Mouse (Mus musculus) intestine, postnatal 0 days (tissue): ENCODE data around the gene Slc5a3. TPM values are rescaled to one million over a fixed set of nuclear protein-coding genes. Genes with fewer than 3 reads are reported as not detected.
A peak's percentile ranks its signal among the peaks of the same experiment; 100 is the strongest.

Experiments used
- ATAC-seq: fragments of 200-750 bp; cut with Nextera tagmentation; 2 replicates; pipeline ENCODE4 v1.8.0; 2017; ENCODE audit warnings: mild to moderate bottlenecking, moderate TSS enrichment, moderate library complexity
- H3K27ac ChIP-seq: fragments of 300-500 bp; sonication (generic); 2 replicates; pipeline ENCODE4 v1.5.1; 2014; ENCODE audit warnings: mild to moderate bottlenecking, low read depth, low read length, moderate library complexity
- H3K27me3 ChIP-seq: fragments of 300-500 bp; sonication (generic); replicated peaks from 2 replicates; pipeline ENCODE4 v1.6.1; 2014; ENCODE audit warnings: low read length, mixed read lengths; ENCODE audit not compliant: control insufficient read depth, insufficient read depth
- H3K36me3 ChIP-seq: fragments of 300-500 bp; sonication (generic); 2 replicates; pipeline ENCODE4 v1.6.1; 2014; ENCODE audit warnings: mild to moderate bottlenecking, moderate library complexity; ENCODE audit not compliant: control insufficient read depth, insufficient read depth
- H3K4me1 ChIP-seq: fragments of 300-500 bp; sonication (generic); replicated peaks from 2 replicates; pipeline ENCODE4 v1.6.1; 2014; ENCODE audit warnings: antibody characterized with exemption, low read length, mixed read lengths; ENCODE audit not compliant: control insufficient read depth, insufficient read depth
- H3K4me2 ChIP-seq: fragments of 300-500 bp; sonication (generic); replicated peaks from 2 replicates; pipeline ENCODE4 v1.6.1; 2014; ENCODE audit warnings: low read depth, mild to moderate bottlenecking, moderate library complexity
- H3K4me3 ChIP-seq: fragments of 300-500 bp; sonication (generic); 2 replicates; pipeline ENCODE4 v1.5.1; 2014; ENCODE audit warnings: low read depth, low read length
- H3K9ac ChIP-seq: fragments of 300-500 bp; sonication (generic); 2 replicates; pipeline ENCODE4 v1.6.1; 2014; ENCODE audit warnings: mild to moderate bottlenecking, low read depth, low read length
- H3K9me3 ChIP-seq: fragments of 300-500 bp; sonication (generic); 2 replicates; pipeline ENCODE4 v1.6.1; 2016; ENCODE audit warnings: mixed run types; ENCODE audit not compliant: control insufficient read depth
- CTCF ChIP-seq: sonication (generic); IDR thresholded peaks from 2 replicates; pipeline ENCODE4 v1.5.1; 2016; ENCODE audit warnings: low read depth, mild to moderate bottlenecking, control low read depth, antibody characterized with exemption, moderate library complexity
- WGBS: fragments of 180-500 bp; shearing (Covaris S2); extraction: QIAGEN DNeasy Blood & Tissue Kit; methylation state at CpG from one replicate; pipeline ENCODE4 v1.1.7; 2014; 5-methylcytosine and 5-hydroxymethylcytosine counted together
- polyA plus RNA-seq: library from polyadenylated mRNA; unstranded; fragments of >200 nt; fragmentation: Nextera tagmentation; extraction: Ambion mirVana; gene quantifications from 2 replicates; pipeline ENCODE4 v1.2.1, GENCODE M21; 2015

The Slc5a3 gene
- polyA plus RNA-seq, 1 experiment from 2014 or later, result 1.1 TPM

- Histone ChIP-seq H3K4me3 (no peak overlapping the region), H3K9ac (no peak overlapping the region), H3K27ac (0 out of 2 replicates have a peak overlapping the region, but pooled peaks have one; percentile 50), H3K9me3 (no peaks in the 10 kb centered on the region), H3K36me3 (no peaks in the 10 kb centered on the region), H3K27me3 (no peaks in the 10 kb centered on the region), H3K4me1 (no peaks in the 10 kb centered on the region; the same call in 1 of the 2 replicates), H3K4me2 (no peak overlapping the region)
- 96% methylated on average over 11 of the region's 11 CpGs for WGBS
- no peak for ATAC-seq
- TF ChIP-seq CTCF, result no peak
Measured at GRCm38 (mm10) chr16:92039966-92040365, 18.2 kb upstream of the Slc5a3 start.

GRCm38 (mm10) chr16:92051777-92052310 is 6.3 kb upstream of the Slc5a3 start:
- H3K4me2 ChIP-seq, result no peak overlapping the region
- H3K36me3 ChIP-seq, result no peaks in the 10 kb centered on the region
- H3K9me3 ChIP-seq, result no peaks in the 10 kb centered on the region
- no peaks in the 10 kb centered on the region for H3K4me1 ChIP-seq
- H3K27me3 ChIP-seq, result no peaks in the 10 kb centered on the region
- TF ChIP-seq CTCF, result peak; percentile 39; the same call in 1 of the 2 replicates
- 60% methylated on average over 7 of the region's 7 CpGs for WGBS
- H3K4me3 ChIP-seq, result no peak overlapping the region
- no peak overlapping the region for H3K9ac ChIP-seq
- peak; percentile 94 for ATAC-seq
- no peak overlapping the region for H3K27ac ChIP-seq

- Histone ChIP-seq H3K4me1 (no peaks in the 10 kb centered on the region), H3K36me3 (no peaks in the 10 kb centered on the region), H3K4me2 (no peak overlapping the region), H3K9ac (no peak overlapping the region), H3K27ac (peak overlapping the region; percentile 21; the same call in 1 of the 2 replicates), H3K27me3 (no peaks in the 10 kb centered on the region), H3K9me3 (no peaks in the 10 kb centered on the region), H3K4me3 (no peak overlapping the region)
- WGBS, result 72% methylated on average over 10 of the region's 10 CpGs
- ATAC-seq, result no peak
- no peak for TF ChIP-seq CTCF
Measured at GRCm38 (mm10) chr16:92052569-92052968, 5.6 kb upstream of the Slc5a3 start.

GRCm38 (mm10) chr16:92056711-92057110 is 1.4 kb upstream of the Slc5a3 start:
- no peak for TF ChIP-seq CTCF
- Histone ChIP-seq H3K4me3 (no peak overlapping the region), H3K27ac (no peak overlapping the region), H3K9me3 (no peaks in the 10 kb centered on the region), H3K36me3 (peaks cover 7% of the 10 kb centered on the region; the same call in 1 of the 2 replicates), H3K9ac (no peak overlapping the region), H3K4me1 (no peaks in the 10 kb centered on the region), H3K4me2 (no peak overlapping the region), H3K27me3 (no peaks in the 10 kb centered on the region)
- 56% methylated on average over 2 of the region's 2 CpGs for WGBS
- ATAC-seq, result no peak

GRCm38 (mm10) chr16:92057456-92057851 is 668 bp upstream of the Slc5a3 start:
- Histone ChIP-seq H3K9me3 (no peaks in the 10 kb centered on the region), H3K27me3 (no peaks in the 10 kb centered on the region), H3K4me1 (no peaks in the 10 kb centered on the region), H3K4me2 (peak overlapping the region; percentile 98), H3K9ac (peak overlapping the region; percentile 73), H3K4me3 (peak overlapping the region; percentile 98), H3K27ac (peak overlapping the region; percentile 80), H3K36me3 (peaks cover 7% of the 10 kb centered on the region; the same call in 1 of the 2 replicates)
- TF ChIP-seq CTCF, result no peak
- 4% methylated on average over 11 of the region's 11 CpGs for WGBS
- peak; percentile 26; the same call in 1 of the 2 replicates for ATAC-seq

- Histone ChIP-seq H3K9ac (peak overlapping the region; percentile 73), H3K36me3 (peaks cover 7% of the 10 kb centered on the region; the same call in 1 of the 2 replicates), H3K4me2 (peak overlapping the region; percentile 98), H3K4me1 (no peaks in the 10 kb centered on the region), H3K4me3 (peak overlapping the region; percentile 98), H3K27me3 (no peaks in the 10 kb centered on the region), H3K9me3 (no peaks in the 10 kb centered on the region), H3K27ac (peak overlapping the region; percentile 80; the same call in 1 of the 2 replicates)
- TF ChIP-seq CTCF, result 0 out of 2 replicates have a peak, but pooled peaks have one; percentile 10
- 3% methylated on average over 52 of the region's 63 CpGs for WGBS
- no peak for ATAC-seq
Measured at GRCm38 (mm10) chr16:92058644-92059620, 810 bp downstream of the Slc5a3 start.
